Mouse (Mus musculus) lung, embryonic 14.5 days (tissue): ENCODE measurements around the gene Cobl. TPM values are rescaled to one million over a fixed set of nuclear protein-coding genes. Genes with fewer than 3 reads are reported as not detected.

Source experiments
- ATAC-seq: fragments of 200-750 bp; cut with Nextera tagmentation; 2 replicates; pipeline ENCODE4 v1.8.0; 2017; ENCODE audit warnings: mild to moderate bottlenecking, moderate TSS enrichment, moderate library complexity; ENCODE audit not compliant: insufficient read depth
- DNase-seq: peaks from one replicate; pipeline ENCODE4 v3.0.0-alpha.2; 2015
- H3K27ac ChIP-seq: fragments of 300-500 bp; sonication (generic); 2 replicates; pipeline ENCODE4 v1.5.1; 2014; ENCODE audit warnings: low read depth, mild to moderate bottlenecking, moderate library complexity
- H3K27me3 ChIP-seq: fragments of 300-500 bp; sonication (generic); 2 replicates; pipeline ENCODE4 v1.6.1; 2014; ENCODE audit warnings: low read length, control low read depth; ENCODE audit not compliant: insufficient read depth
- H3K36me3 ChIP-seq: fragments of 300-500 bp; sonication (generic); 2 replicates; pipeline ENCODE4 v1.6.1; 2014; ENCODE audit warnings: control low read depth; ENCODE audit not compliant: insufficient read depth
- H3K4me1 ChIP-seq: fragments of 300-500 bp; sonication (generic); 2 replicates; pipeline ENCODE4 v1.6.1; 2014; ENCODE audit warnings: antibody characterized with exemption, control low read depth; ENCODE audit not compliant: insufficient read depth
- H3K4me2 ChIP-seq: fragments of 300-500 bp; sonication (generic); 2 replicates; pipeline ENCODE4 v1.6.1; 2014; ENCODE audit warnings: mild to moderate bottlenecking
- H3K4me3 ChIP-seq: fragments of 300-500 bp; sonication (generic); 2 replicates; pipeline ENCODE4 v1.5.1; 2014; ENCODE audit warnings: low read depth, low read length
- H3K9ac ChIP-seq: fragments of 300-500 bp; sonication (generic); 2 replicates; pipeline ENCODE4 v1.6.1; 2014
- H3K9me3 ChIP-seq: fragments of 300-500 bp; sonication (generic); 2 replicates; pipeline ENCODE4 v1.6.1; 2016; ENCODE audit warnings: low read depth, low read length, control low read depth
- CTCF ChIP-seq: IDR thresholded peaks from 2 replicates; pipeline ENCODE4 v1.5.1; 2016; ENCODE audit warnings: antibody characterized with exemption, low read depth
- WGBS: fragments of 180-500 bp; shearing (Covaris S2); extraction: QIAGEN DNeasy Blood & Tissue Kit; methylation state at CpG from one replicate; pipeline ENCODE4 v1.1.7; 2014; 5-methylcytosine and 5-hydroxymethylcytosine counted together
- polyA plus RNA-seq: library from polyadenylated mRNA; unstranded; fragments of >200 nt; fragmentation: Nextera tagmentation; extraction: Ambion mirVana; gene quantifications from 2 replicates; pipeline ENCODE4 v1.2.1, GENCODE M21; 2014

Cobl gene
- polyA plus RNA-seq, 1 experiment from 2014 or later = 10.8 TPM

DNA sequence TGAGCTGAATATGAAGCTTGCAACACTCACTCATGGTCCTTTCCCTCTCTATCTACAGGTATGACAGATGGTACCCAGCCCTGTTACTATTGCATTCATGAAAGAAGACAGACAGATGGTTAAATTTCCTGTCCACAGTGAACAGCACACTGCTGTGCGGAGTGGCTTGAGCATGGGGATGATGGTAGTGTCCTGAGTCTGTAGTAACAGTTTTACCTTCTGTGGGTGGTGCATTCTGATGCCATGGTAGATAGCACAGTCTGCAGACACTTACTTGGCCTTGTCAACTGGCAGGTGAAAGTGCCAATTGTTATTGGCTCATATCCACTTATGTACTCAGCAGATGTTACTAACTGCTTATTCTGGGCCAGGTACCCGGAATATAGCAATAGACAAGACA, 273.4 kb downstream of the Cobl start:
- Histone ChIP-seq H3K27ac (no peak overlapping the region), H3K36me3 (no peaks in the 10 kb centered on the region), H3K9ac (no peak overlapping the region), H3K27me3 (no peaks in the 10 kb centered on the region), H3K4me3 (no peak overlapping the region), H3K9me3 (no peaks in the 10 kb centered on the region), H3K4me2 (no peak overlapping the region), H3K4me1 (no peaks in the 10 kb centered on the region)
- no peak for DNase-seq
- WGBS = 73% methylated on average over 2 of the region's 2 CpGs
- no peak for TF ChIP-seq CTCF
- no peak for ATAC-seq

DNA sequence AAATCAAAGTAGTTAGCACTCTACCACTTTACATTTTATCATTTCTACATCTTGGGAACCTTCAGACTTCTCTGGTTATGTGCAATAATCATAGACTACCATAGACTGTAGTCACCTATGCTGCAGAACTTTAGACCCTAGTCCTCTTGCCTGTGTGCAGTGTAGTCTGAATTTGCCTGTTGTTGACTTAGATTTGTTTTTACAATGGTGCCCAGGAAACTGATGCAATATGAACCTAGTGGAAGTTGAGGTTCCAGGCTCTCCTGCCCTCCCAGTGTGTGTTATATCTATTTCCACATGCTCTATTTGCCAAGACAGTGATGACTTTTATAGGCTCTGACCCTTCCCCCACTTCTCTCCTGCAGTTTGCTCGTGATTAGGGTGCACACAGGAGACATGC, 274.3 kb downstream of the Cobl start:
- Histone ChIP-seq H3K4me1 (no peaks in the 10 kb centered on the region), H3K4me2 (no peak overlapping the region), H3K4me3 (no peak overlapping the region), H3K36me3 (no peaks in the 10 kb centered on the region), H3K27me3 (no peaks in the 10 kb centered on the region), H3K9me3 (no peaks in the 10 kb centered on the region), H3K27ac (no peak overlapping the region), H3K9ac (no peak overlapping the region)
- TF ChIP-seq CTCF = no peak
- 57% methylated on average over 1 of the region's 1 CpGs for WGBS
- no peak for DNase-seq
- ATAC-seq = no peak
